Mouse (Mus musculus) myocyte (in vitro differentiated cells): ENCODE results near the gene Heatr3. TPM values are rescaled to one million over a fixed set of nuclear protein-coding genes. Genes with fewer than 3 reads are reported as not detected.

ENCODE experiments used
- H3K27me3 ChIP-seq: one replicate; pipeline ENCODE4 v1.6.1; 2011; ENCODE audit not compliant: control insufficient read depth, insufficient read depth, insufficient read length
- H3K36me3 ChIP-seq: one replicate; pipeline ENCODE4 v1.6.1; 2011; ENCODE audit not compliant: control insufficient read depth, insufficient read depth
- H3K4me2 ChIP-seq: one replicate; pipeline ENCODE4 v1.6.1; 2011; ENCODE audit warnings: low read depth, control low read depth
- H3K4me3 ChIP-seq: one replicate; pipeline ENCODE4 v1.5.1; 2011; ENCODE audit warnings: mild to moderate bottlenecking, control low read depth, moderate library complexity
- H3K79me2 ChIP-seq: one replicate; pipeline ENCODE4 v1.6.1; 2011; ENCODE audit not compliant: control insufficient read depth, insufficient read depth
- H3ac ChIP-seq: one replicate; pipeline ENCODE4 v1.6.1; 2011; ENCODE audit not compliant: control insufficient read depth, insufficient read length
- CEBPB ChIP-seq: IDR thresholded peaks from 2 replicates; pipeline ENCODE4 v1.6.1; 2011; ENCODE audit warnings: mild to moderate bottlenecking, moderate library complexity; ENCODE audit not compliant: poor library complexity, insufficient read depth, severe bottlenecking
- E2F4 ChIP-seq: IDR thresholded peaks from one replicate; pipeline ENCODE4 v1.6.1; 2011; ENCODE audit warnings: mild to moderate bottlenecking, control low read depth, moderate library complexity; ENCODE audit not compliant: insufficient read depth
- MAX ChIP-seq: IDR thresholded peaks from one replicate; pipeline ENCODE4 v1.6.1; 2011; ENCODE audit warnings: low read depth, mild to moderate bottlenecking, control low read depth
- MYOD1 ChIP-seq, 3 experiments: IDR thresholded peaks; one replicate each; pipeline ENCODE4 v1.6.1; 2011; ENCODE audit warnings: control low read depth in 2 of 3, low read depth in 2 of 3, mild to moderate bottlenecking in 2 of 3, moderate library complexity in 1 of 3; ENCODE audit not compliant: insufficient read length in 2 of 3, control insufficient read depth in 1 of 3
- MYOG ChIP-seq, 3 experiments: IDR thresholded peaks; one replicate each; pipeline ENCODE4 v1.6.1; 2011; ENCODE audit warnings: control low read depth in 2 of 3, low read depth in 2 of 3, mild to moderate bottlenecking in 2 of 3; ENCODE audit not compliant: insufficient read length in 2 of 3, control insufficient read depth in 1 of 3, insufficient read depth in 1 of 3
- POLR2A ChIP-seq: IDR thresholded peaks from one replicate; pipeline ENCODE4 v1.6.1; 2011; ENCODE audit warnings: low read depth, mild to moderate bottlenecking, control low read depth, moderate library complexity; ENCODE audit not compliant: insufficient read length
- POLR2AphosphoS2 ChIP-seq: IDR thresholded peaks from one replicate; pipeline ENCODE4 v1.6.1; 2011; ENCODE audit warnings: low read depth, control low read depth; ENCODE audit not compliant: insufficient read length
- REST ChIP-seq: IDR thresholded peaks from one replicate; pipeline ENCODE4 v1.6.1; 2011; ENCODE audit warnings: mild to moderate bottlenecking, control low read depth, moderate library complexity; ENCODE audit not compliant: insufficient read depth, insufficient read length
- SRF ChIP-seq: IDR thresholded peaks from one replicate; pipeline ENCODE4 v1.6.1; 2011; ENCODE audit warnings: low read depth; ENCODE audit not compliant: control insufficient read depth, insufficient read length
- TCF12 ChIP-seq: IDR thresholded peaks from one replicate; pipeline ENCODE4 v1.6.1; 2011; ENCODE audit warnings: mild to moderate bottlenecking, control low read depth; ENCODE audit not compliant: poor library complexity, insufficient read depth, severe bottlenecking
- TCF3 ChIP-seq: IDR thresholded peaks from one replicate; pipeline ENCODE4 v1.6.1; 2011; ENCODE audit warnings: low read depth, control low read depth; ENCODE audit not compliant: insufficient read length
- USF1 ChIP-seq: IDR thresholded peaks from one replicate; pipeline ENCODE4 v1.6.1; 2011; ENCODE audit warnings: low read depth, mild to moderate bottlenecking, control low read depth, moderate library complexity
- polyA plus RNA-seq: library from polyadenylated mRNA; unstranded; fragments of >200 nt; fragmentation: generic; extraction: Trizol; gene quantifications from one replicate; pipeline ENCODE4 v1.2.1, GENCODE M21; 2012; ENCODE audit warnings: missing spikeins

The Heatr3 gene
- polyA plus RNA-seq, 1 experiment, result 22.3 TPM

GRCm38 (mm10) chr8:88130754-88131317 is 6.8 kb upstream of the Heatr3 start:
- H3ac ChIP-seq, result no peak overlapping the region
- no peak overlapping the region for H3K4me3 ChIP-seq
- no peak overlapping the region for H3K4me2 ChIP-seq
- no peaks in the 10 kb centered on the region for H3K27me3 ChIP-seq
- peaks cover 26% of the 10 kb centered on the region for H3K36me3 ChIP-seq
- H3K79me2 ChIP-seq, result no peaks in the 10 kb centered on the region
- TF ChIP-seq REST (no peak), TCF3 (no peak), POLR2A (no peak), MAX (no peak), CEBPB (no peak), SRF (no peak), MYOD1 (IDR thresholded peaks at IDR 0.05; ENCODE audit: control insufficient read depth in 1 of 3, insufficient read length in 2 of 3, low read depth in 2 of 3) (no peak), MYOG (IDR thresholded peaks at IDR 0.05; ENCODE audit: control insufficient read depth in 1 of 3, insufficient read depth in 1 of 3, insufficient read length in 2 of 3, low read depth in 2 of 3) (no peak), TCF12 (no peak), E2F4 (no peak)

- no peaks in the 10 kb centered on the region for H3K27me3 ChIP-seq
- no peak overlapping the region for H3ac ChIP-seq
- peaks cover 27% of the 10 kb centered on the region for H3K79me2 ChIP-seq
- H3K4me3 ChIP-seq, result peak overlapping the region; percentile 61
- H3K4me2 ChIP-seq, result peak overlapping the region; percentile 88
- no peak for TF ChIP-seq CEBPB
- no peak for TF ChIP-seq MYOD1 (IDR thresholded peaks at IDR 0.05; ENCODE audit: control insufficient read depth in 1 of 3, insufficient read length in 2 of 3, low read depth in 2 of 3)
- no peak for TF ChIP-seq MYOG (IDR thresholded peaks at IDR 0.05; ENCODE audit: control insufficient read depth in 1 of 3, insufficient read depth in 1 of 3, insufficient read length in 2 of 3, low read depth in 2 of 3)
- no peak for TF ChIP-seq POLR2AphosphoS2
- TF ChIP-seq E2F4, result no peak
- no peak for TF ChIP-seq TCF3
- TF ChIP-seq TCF12, result no peak
- no peak for TF ChIP-seq SRF
- TF ChIP-seq USF1, result no peak
- TF ChIP-seq POLR2A, result no peak
- TF ChIP-seq MAX, result no peak
- TF ChIP-seq REST, result no peak
- H3K36me3 ChIP-seq, result peaks cover 12% of the 10 kb centered on the region
Measured at GRCm38 (mm10) chr8:88139256-88139655, 1.6 kb downstream of the Heatr3 start.

- Histone ChIP-seq H3K36me3 (peaks cover 9% of the 10 kb centered on the region), H3K79me2 (peaks cover 27% of the 10 kb centered on the region), H3ac (no peak overlapping the region), H3K4me2 (no peak overlapping the region), H3K4me3 (no peak overlapping the region), H3K27me3 (no peaks in the 10 kb centered on the region)
- TF ChIP-seq CEBPB (no peak), MYOD1 (IDR thresholded peaks at IDR 0.05; ENCODE audit: control insufficient read depth in 1 of 3, insufficient read length in 2 of 3, low read depth in 2 of 3) (no peak), USF1 (no peak), REST (no peak), TCF12 (no peak), SRF (no peak), POLR2A (no peak), MAX (no peak), E2F4 (no peak), TCF3 (no peak), POLR2AphosphoS2 (no peak), MYOG (IDR thresholded peaks at IDR 0.05; ENCODE audit: control insufficient read depth in 1 of 3, insufficient read depth in 1 of 3, insufficient read length in 2 of 3, low read depth in 2 of 3) (no peak)
Measured at GRCm38 (mm10) chr8:88141629-88142028, 4.0 kb downstream of the Heatr3 start.

GRCm38 (mm10) chr8:88144041-88144440 is 6.4 kb downstream of the Heatr3 start:
- H3K4me2 ChIP-seq, result no peak overlapping the region
- no peaks in the 10 kb centered on the region for H3K27me3 ChIP-seq
- H3K4me3 ChIP-seq, result no peak overlapping the region
- no peak for TF ChIP-seq USF1
- TF ChIP-seq REST, result no peak
- TF ChIP-seq POLR2AphosphoS2, result no peak
- TF ChIP-seq TCF3, result no peak
- no peak for TF ChIP-seq E2F4
- no peak for TF ChIP-seq TCF12
- H3K79me2 ChIP-seq, result peaks cover 19% of the 10 kb centered on the region
- H3ac ChIP-seq, result no peak overlapping the region
- peaks cover 23% of the 10 kb centered on the region for H3K36me3 ChIP-seq

DNA sequence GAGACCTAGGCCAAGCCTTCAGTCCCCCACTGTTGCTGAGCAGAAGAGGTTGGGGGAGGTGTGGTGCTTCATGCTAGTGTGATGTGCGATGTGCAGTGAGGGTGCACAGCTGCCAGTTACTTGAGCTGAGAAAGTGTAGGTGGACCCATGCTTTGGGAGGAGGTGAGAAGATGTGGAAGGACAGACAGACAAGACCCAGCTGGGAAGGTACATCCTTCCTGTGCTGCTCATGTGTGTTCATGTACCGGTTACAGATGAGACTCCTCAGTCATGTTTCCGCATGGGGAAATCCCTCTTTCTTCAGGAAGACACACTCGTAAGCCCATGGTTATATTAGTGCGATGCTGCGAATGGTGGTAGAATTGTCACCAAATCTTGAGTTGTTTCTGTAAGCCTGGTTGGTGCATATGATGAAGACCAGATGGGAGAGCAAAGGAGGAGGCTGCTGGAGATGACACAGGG is 13.3 kb downstream of the Heatr3 start:
- H3K4me2 ChIP-seq, result no peak overlapping the region
- TF ChIP-seq TCF3 (no peak), E2F4 (no peak), CEBPB (no peak), TCF12 (no peak), USF1 (no peak), MYOG (IDR thresholded peaks at IDR 0.05; ENCODE audit: control insufficient read depth in 1 of 3, insufficient read depth in 1 of 3, insufficient read length in 2 of 3, low read depth in 2 of 3) (no peak)
- no peaks in the 10 kb centered on the region for H3K79me2 ChIP-seq
- H3K4me3 ChIP-seq, result no peak overlapping the region
- H3K36me3 ChIP-seq, result peaks cover 48% of the 10 kb centered on the region
- no peaks in the 10 kb centered on the region for H3K27me3 ChIP-seq
- no peak overlapping the region for H3ac ChIP-seq
